Mouse (Mus musculus) MEL (cell line): Measurements from ENCODE around the gene Pdcl2. TPM values are rescaled to one million over a fixed set of nuclear protein-coding genes. Genes with fewer than 3 reads are reported as not detected.

Source experiments
- DNase-seq: peaks from one replicate; pipeline ENCODE4 v3.0.0; 2011; ENCODE audit warnings: low read depth, low spot score
- H3K27ac ChIP-seq: 2 replicates; pipeline ENCODE4 v1.5.1; 2012; ENCODE audit warnings: low read depth, mild to moderate bottlenecking, control low read depth, low read length, moderate library complexity; ENCODE audit not compliant: control insufficient read depth
- H3K27me3 ChIP-seq, 2 experiments: fragments of 150-350 bp in 1 of 2; sonication (generic) in 1 of 2; 2 replicates each; pipeline ENCODE4 v1.6.1; 2012; ENCODE audit warnings: low read length in 2 of 2, mild to moderate bottlenecking in 2 of 2, improper control_type of control experiment in 1 of 2, moderate library complexity in 1 of 2; ENCODE audit not compliant: insufficient read depth in 2 of 2, control insufficient read depth in 1 of 2
- H3K36me3 ChIP-seq, 2 experiments: 2 replicates each; pipeline ENCODE4 v1.6.1; 2012 to 2014; ENCODE audit warnings: low read length in 2 of 2, improper control_type of control experiment in 1 of 2, inconsistent platforms in 1 of 2, mild to moderate bottlenecking in 1 of 2; ENCODE audit not compliant: insufficient read depth in 2 of 2, control insufficient read depth in 1 of 2
- H3K4me1 ChIP-seq, 2 experiments: fragments of 150-350 bp in 1 of 2; sonication (generic) in 1 of 2; 2 replicates each; pipeline ENCODE4 v1.6.1; 2012; ENCODE audit warnings: low read length in 2 of 2, improper control_type of control experiment in 1 of 2, mild to moderate bottlenecking in 1 of 2; ENCODE audit not compliant: insufficient read depth in 2 of 2, control insufficient read depth in 1 of 2
- H3K4me3 ChIP-seq, 2 experiments: fragments of 150-350 bp in 1 of 2; sonication (generic) in 1 of 2; 2 replicates each; pipeline ENCODE4 v1.5.1; 2012; ENCODE audit warnings: low read depth in 2 of 2, low read length in 2 of 2, mild to moderate bottlenecking in 2 of 2, moderate library complexity in 2 of 2, control low read depth in 1 of 2, improper control_type of control experiment in 1 of 2; ENCODE audit not compliant: control insufficient read depth in 1 of 2, insufficient read depth in 1 of 2
- H3K79me2 ChIP-seq: 2 replicates; pipeline ENCODE4 v1.6.1; 2012; ENCODE audit warnings: mild to moderate bottlenecking, low read length, moderate library complexity; ENCODE audit not compliant: control insufficient read depth, poor library complexity, insufficient read depth
- H3K9ac ChIP-seq: 2 replicates; pipeline ENCODE4 v1.6.1; 2012; ENCODE audit warnings: low read depth, mild to moderate bottlenecking, control low read depth, low read length, moderate library complexity; ENCODE audit not compliant: control insufficient read depth, poor library complexity, severe bottlenecking
- H3K9me3 ChIP-seq: fragments of 150-350 bp; sonication (generic); replicated peaks from 2 replicates; pipeline ENCODE4 v1.6.1; 2012; ENCODE audit warnings: mild to moderate bottlenecking, low read length, improper control_type of control experiment, moderate library complexity; ENCODE audit not compliant: insufficient read depth
- CHD2 ChIP-seq: IDR thresholded peaks from 2 replicates; pipeline ENCODE4 v1.6.1; 2011; ENCODE audit warnings: low read length, improper control_type of control experiment
- CTCF ChIP-seq, 3 experiments: IDR thresholded peaks in 2 of 3; conservative IDR thresholded peaks in 1 of 3; 2 replicates each; pipeline ENCODE4 v1.5.1; 2011 to 2012; ENCODE audit warnings: low read length in 3 of 3, low read depth in 2 of 3, mild to moderate bottlenecking in 2 of 3, improper control_type of control experiment in 1 of 3, inconsistent platforms in 1 of 3, mixed read lengths in 1 of 3, moderate library complexity in 1 of 3; ENCODE audit not compliant: control insufficient read depth in 1 of 3, insufficient read depth in 1 of 3, poor library complexity in 1 of 3, severe bottlenecking in 1 of 3
- E2F4 ChIP-seq: IDR thresholded peaks from 2 replicates; pipeline ENCODE4 v1.6.1; 2011; ENCODE audit warnings: low read depth, low read length, improper control_type of control experiment, borderline replicate concordance
- EP300 ChIP-seq, 2 experiments: IDR thresholded peaks; 2 replicates each; pipeline ENCODE4 v1.6.1; 2011; ENCODE audit warnings: improper control_type of control experiment in 2 of 2, low read length in 2 of 2, low read depth in 1 of 2, mild to moderate bottlenecking in 1 of 2
- GABPA ChIP-seq: IDR thresholded peaks from 2 replicates; pipeline ENCODE4 v1.6.1; 2012; ENCODE audit warnings: low read depth, mild to moderate bottlenecking, inconsistent platforms, low read length, improper control_type of control experiment, moderate library complexity
- KAT2A ChIP-seq: conservative IDR thresholded peaks from 2 replicates; pipeline ENCODE4 v1.6.1; 2012; ENCODE audit warnings: low read depth, low read length, improper control_type of control experiment, inconsistent platforms
- MAFK ChIP-seq: IDR thresholded peaks from 2 replicates; pipeline ENCODE4 v1.6.1; 2011; ENCODE audit warnings: low read depth, mild to moderate bottlenecking, low read length, improper control_type of control experiment, borderline replicate concordance
- MAX ChIP-seq: IDR thresholded peaks from 2 replicates; pipeline ENCODE4 v1.6.1; 2011; ENCODE audit warnings: low read length, improper control_type of control experiment
- MAZ ChIP-seq: IDR thresholded peaks from 2 replicates; pipeline ENCODE4 v1.6.1; 2012; ENCODE audit warnings: low read depth, mild to moderate bottlenecking, inconsistent platforms, low read length, improper control_type of control experiment
- MEF2A ChIP-seq: IDR thresholded peaks from 2 replicates; pipeline ENCODE4 v1.6.1; 2014; ENCODE audit warnings: low read depth, mild to moderate bottlenecking, inconsistent platforms, low read length, improper control_type of control experiment; ENCODE audit not compliant: poor library complexity, insufficient replicate concordance, severe bottlenecking; ENCODE audit errors: extremely low read depth
- MYB ChIP-seq: IDR thresholded peaks from 2 replicates; pipeline ENCODE4 v1.6.1; 2011; ENCODE audit warnings: mild to moderate bottlenecking, low read depth, low read length, improper control_type of control experiment
- POLR2AphosphoS5 ChIP-seq: IDR thresholded peaks from 2 replicates; pipeline ENCODE4 v1.6.1; 2012; ENCODE audit warnings: low read depth, borderline replicate concordance, mild to moderate bottlenecking, inconsistent platforms, low read length, moderate library complexity, mixed read lengths
- UBTF ChIP-seq: IDR thresholded peaks from 2 replicates; pipeline ENCODE4 v1.6.1; 2012; ENCODE audit warnings: low read depth, mild to moderate bottlenecking, inconsistent platforms, low read length, improper control_type of control experiment, moderate library complexity, borderline replicate concordance; ENCODE audit not compliant: insufficient read depth
- USF1 ChIP-seq: IDR thresholded peaks from 2 replicates; pipeline ENCODE4 v1.6.1; 2014; ENCODE audit warnings: low read depth, mild to moderate bottlenecking, inconsistent platforms, low read length, improper control_type of control experiment, moderate library complexity
- USF2 ChIP-seq, 2 experiments: IDR thresholded peaks; 2 replicates each; pipeline ENCODE4 v1.6.1; 2011 to 2012; ENCODE audit warnings: improper control_type of control experiment in 2 of 2, low read length in 2 of 2, borderline replicate concordance in 1 of 2, inconsistent platforms in 1 of 2, low read depth in 1 of 2, mild to moderate bottlenecking in 1 of 2; ENCODE audit not compliant: insufficient read depth in 1 of 2
- ZC3H11A ChIP-seq: IDR thresholded peaks from 2 replicates; pipeline ENCODE4 v1.6.1; 2012; ENCODE audit warnings: low read depth, mild to moderate bottlenecking, inconsistent platforms, low read length, improper control_type of control experiment
- polyA plus RNA-seq, 2 experiments: library from polyadenylated mRNA; stranded (reverse) in 1 of 2; unstranded in 1 of 2; fragments of >175 nt in 1 of 2; fragments of >200 nt in 1 of 2; gene quantifications; 2 replicates each; pipeline versions ENCODE4 v1.2.1 to v1.2.4; 2012; ENCODE audit warnings: low replicate concordance in 2 of 2, low read depth in 1 of 2; ENCODE audit not compliant: insufficient read length in 2 of 2, insufficient read depth in 1 of 2, missing spikeins in 1 of 2
- total RNA-seq: library from RNA; depleted of rRNA; stranded (reverse); fragments of 300-350 nt; gene quantifications from 2 replicates; pipeline ENCODE4 v1.2.3, GENCODE M21; 2012

Gene Pdcl2
- total and polyA plus RNA-seq, 3 experiments, result not detected

DNA sequence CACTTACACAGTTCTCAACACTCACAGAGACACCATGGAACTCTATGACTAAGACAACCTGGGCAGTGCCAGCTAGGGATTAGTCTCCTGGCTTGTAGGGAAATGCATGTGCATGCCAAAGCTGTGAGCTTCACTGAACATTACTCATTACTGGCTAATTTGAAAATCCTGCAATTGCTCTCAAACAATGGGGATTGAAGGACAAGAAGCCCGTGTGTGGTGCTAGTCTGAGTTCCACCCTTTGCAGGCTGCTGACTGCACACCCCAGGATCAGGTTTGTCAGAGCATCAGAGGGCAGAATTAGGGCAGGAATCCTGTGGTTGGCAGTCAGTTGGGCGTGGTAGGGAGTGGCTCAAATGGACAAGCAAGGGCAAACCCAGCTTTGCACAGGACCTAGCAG is 15.2 kb upstream of the Pdcl2 start:
- TF ChIP-seq MAFK, result no peak

DNA sequence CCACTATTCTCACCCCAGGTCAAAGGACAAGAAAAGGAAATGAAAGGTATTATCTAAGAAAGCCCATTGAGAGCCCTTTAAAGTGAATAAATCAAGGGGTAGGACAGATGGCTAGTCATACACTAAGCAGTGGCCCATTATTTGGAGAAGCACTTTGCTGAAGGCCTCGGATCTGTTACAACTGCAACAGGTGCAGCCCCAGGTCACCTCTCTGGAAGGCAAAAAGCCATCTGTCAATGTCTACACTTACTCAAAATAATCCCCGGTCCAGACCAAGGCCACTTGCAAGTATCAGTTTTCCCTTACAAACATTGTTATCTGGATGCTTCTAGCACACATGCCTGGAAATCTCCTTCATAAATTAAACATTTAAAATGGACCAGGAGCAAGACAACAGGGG is 10.0 kb upstream of the Pdcl2 start:
- peaks cover 7 to 14% of the 10 kb centered on the region in 2 experiments for H3K27me3 ChIP-seq

More for the DNA sequence above, 15.2 kb upstream of the Pdcl2 start:
- no peak overlapping the region for H3K4me3 ChIP-seq
- H3K36me3 ChIP-seq, result no peaks in the 10 kb centered on the region
- H3K27me3 ChIP-seq, result peaks cover 29 to 39% of the 10 kb centered on the region in 2 experiments
- H3K27ac ChIP-seq, result no peak overlapping the region
- H3K4me1 ChIP-seq, result no peaks in the 10 kb centered on the region
- H3K79me2 ChIP-seq, result no peaks in the 10 kb centered on the region
- DNase-seq, result no peak
- H3K9me3 ChIP-seq, result no peaks in the 10 kb centered on the region
- H3K9ac ChIP-seq, result no peak overlapping the region

DNA sequence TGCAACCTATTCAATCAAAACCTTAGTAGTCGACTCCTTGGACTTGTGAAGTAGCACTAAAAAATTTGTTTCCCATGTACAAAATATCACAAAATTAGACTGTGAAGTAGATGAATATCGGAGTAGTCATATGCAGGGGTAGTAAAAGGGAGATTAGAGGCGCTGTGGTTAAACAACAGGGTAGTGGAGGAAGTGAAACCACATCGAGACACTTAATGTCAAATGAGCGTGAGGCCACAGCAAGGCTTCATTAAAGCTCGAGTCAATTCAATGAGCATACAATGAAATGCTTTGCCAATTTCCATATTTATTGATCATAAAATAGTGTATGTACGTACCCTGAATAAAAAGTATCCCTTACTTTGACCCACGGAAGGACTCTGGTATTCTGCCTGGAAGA is 6.1 kb upstream of the Pdcl2 start:
- H3K9ac ChIP-seq, result no peak overlapping the region
- TF ChIP-seq MAX (no peak), MAFK (no peak), USF1 (no peak), EP300 (IDR thresholded peaks at IDR 0.05; ENCODE audit: low read depth in 1 of 2, low read length in 2 of 2) (0 out of 4 replicates have a peak, but pooled peaks have one; percentile 21 to 22)
- no peaks in the 10 kb centered on the region for H3K36me3 ChIP-seq
- no peaks in the 10 kb centered on the region for H3K79me2 ChIP-seq
- DNase-seq, result peak; percentile 44
- peak overlapping the region in 1 of 2 experiments; percentile 42; a peak in 1 of 4 replicates for H3K4me3 ChIP-seq
- no peaks in the 10 kb centered on the region for H3K4me1 ChIP-seq
- no peak overlapping the region for H3K27ac ChIP-seq
- peaks cover 5 to 6% of the 10 kb centered on the region in 2 experiments; a peak in 3 of 4 replicates for H3K27me3 ChIP-seq
- no peaks in the 10 kb centered on the region for H3K9me3 ChIP-seq

More for the DNA sequence above, 10.0 kb upstream of the Pdcl2 start:
- no peak for DNase-seq
- Histone ChIP-seq H3K79me2 (no peaks in the 10 kb centered on the region), H3K4me1 (no peaks in the 10 kb centered on the region), H3K36me3 (no peaks in the 10 kb centered on the region), H3K27ac (no peak overlapping the region), H3K9me3 (no peaks in the 10 kb centered on the region), H3K9ac (no peak overlapping the region), H3K4me3 (no peak overlapping the region)
- no peak for TF ChIP-seq MYB
- TF ChIP-seq CTCF (IDR thresholded peaks at IDR 0.05 in 2 of 3, conservative IDR thresholded peaks at IDR 0.05 in 1 of 3; ENCODE audit: control insufficient read depth in 1 of 3, insufficient read depth in 1 of 3, low read depth in 2 of 3, low read length in 3 of 3, poor library complexity in 1 of 3, severe bottlenecking in 1 of 3), result no peak
- TF ChIP-seq KAT2A, result no peak
- TF ChIP-seq POLR2AphosphoS5, result no peak
- no peak for TF ChIP-seq EP300 (IDR thresholded peaks at IDR 0.05; ENCODE audit: low read depth in 1 of 2, low read length in 2 of 2)
- no peak for TF ChIP-seq MEF2A
- no peak for TF ChIP-seq MAZ
- no peak for TF ChIP-seq USF1
- no peak for TF ChIP-seq UBTF
- no peak for TF ChIP-seq ZC3H11A
- TF ChIP-seq USF2 (IDR thresholded peaks at IDR 0.05; ENCODE audit: borderline replicate concordance in 1 of 2, insufficient read depth in 1 of 2, low read depth in 1 of 2, low read length in 2 of 2), result no peak
- TF ChIP-seq E2F4, result no peak
- TF ChIP-seq CHD2, result no peak
- no peak for TF ChIP-seq GABPA
